Mouse (Mus musculus): ENCODE measurements around the gene Rgma. TPM values are rescaled to one million over a fixed set of nuclear protein-coding genes. Genes with fewer than 3 reads are reported as not detected.

Gene Rgma
- polyA plus RNA-seq, 1 experiment from 2014 or later, result 40.0 TPM

GRCm38 (mm10) chr7:73372352-73372970, 2.8 kb upstream of the Rgma start:
- Histone ChIP-seq H3K4me1 (replicated peaks) (peaks cover 45% of the 10 kb centered on the region), H3K36me3 (no peaks in the 10 kb centered on the region), H3K27me3 (peaks cover 10% of the 10 kb centered on the region; the same call in 1 of the 2 replicates), H3K4me2 (peak overlapping the region; percentile 63), H3K9ac (peak overlapping the region; percentile 72), H3K4me3 (peak overlapping the region; percentile 34), H3K27ac (peak overlapping the region; percentile 40; the same call in 1 of the 2 replicates), H3K9me3 (no peaks in the 10 kb centered on the region)
- WGBS, result 2% methylated on average over 29 of the region's 29 CpGs
- no peak for ATAC-seq (ENCODE audit: low FRiP score)

DNA sequence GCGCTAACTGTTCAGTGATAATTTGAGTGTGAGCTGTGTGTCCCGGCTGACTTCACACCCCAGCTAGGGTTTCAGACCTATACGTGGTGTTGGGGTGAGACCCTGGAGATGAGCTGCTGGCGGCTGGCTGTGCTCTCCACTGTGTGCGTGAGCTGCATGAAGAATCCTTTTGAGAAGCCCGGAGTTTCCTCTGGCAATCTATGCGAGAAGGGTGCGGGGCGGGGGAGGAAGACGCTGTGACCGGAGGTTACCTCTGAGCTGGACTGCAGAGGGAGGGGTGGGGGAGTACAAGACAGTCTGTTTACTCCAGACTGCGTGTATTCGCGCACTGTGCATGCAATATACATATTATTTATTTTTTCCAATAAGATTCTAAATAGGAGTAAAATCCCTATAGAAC, 582 bp upstream of the Rgma start:
- H3K9ac ChIP-seq, result peak overlapping the region; percentile 95
- no peaks in the 10 kb centered on the region for H3K36me3 ChIP-seq
- WGBS, result under 1% methylated on average over 14 of the region's 14 CpGs
- H3K9me3 ChIP-seq, result no peaks in the 10 kb centered on the region
- H3K27me3 ChIP-seq, result peaks cover 10% of the 10 kb centered on the region; the same call in 1 of the 2 replicates
- H3K4me2 ChIP-seq, result peak overlapping the region; percentile 86
- peak; percentile 80 for ATAC-seq (ENCODE audit: low FRiP score)
- H3K27ac ChIP-seq, result peak overlapping the region; percentile 98
- H3K4me1 ChIP-seq (replicated peaks), result peaks cover 67% of the 10 kb centered on the region
- peak overlapping the region; percentile 80 for H3K4me3 ChIP-seq

DNA sequence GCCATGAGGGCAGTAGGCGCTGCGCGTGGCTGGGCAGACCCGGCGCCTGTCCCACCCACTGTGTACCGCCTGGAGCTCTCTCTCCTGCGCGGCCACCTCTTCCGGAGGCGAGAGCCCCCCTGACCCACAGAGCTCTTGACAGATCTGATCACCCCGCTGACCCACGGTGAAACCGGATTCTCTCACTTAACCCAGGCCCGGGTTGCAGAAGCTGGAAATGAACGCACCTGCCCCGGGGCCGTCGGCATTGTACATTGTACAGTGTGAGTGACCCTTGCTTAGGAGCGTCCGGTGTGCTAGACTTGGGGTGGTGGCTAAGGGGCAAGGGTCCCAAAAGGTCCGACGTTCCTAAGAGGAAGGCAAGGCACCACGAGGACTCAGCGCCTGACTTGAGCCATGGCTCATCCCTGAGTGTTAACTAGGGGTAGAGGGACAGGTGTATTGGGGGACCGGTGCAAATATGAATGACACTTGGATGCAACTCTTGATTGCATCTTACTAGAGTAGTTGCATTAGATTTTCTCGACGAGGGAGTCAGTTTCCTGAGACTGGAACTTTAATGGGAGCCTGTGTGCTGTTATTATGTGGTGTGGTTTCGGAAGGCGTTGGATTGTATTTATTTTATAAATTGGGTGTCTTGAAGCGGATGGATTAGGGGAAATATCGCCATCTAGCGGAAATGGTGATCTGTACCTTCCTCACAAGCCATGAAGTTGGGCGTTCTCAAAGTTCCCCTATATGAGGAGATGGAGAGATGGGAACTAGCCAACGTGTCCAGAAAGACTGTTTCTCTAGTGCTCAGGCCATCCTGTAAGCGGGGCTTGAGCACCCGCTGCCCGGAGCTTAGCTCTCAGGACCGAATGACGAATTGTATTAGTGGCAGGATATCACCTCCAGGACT, 1.0 kb downstream of the Rgma start:
- Histone ChIP-seq H3K27ac (peak overlapping the region; percentile 98), H3K9ac (peak overlapping the region; percentile 95), H3K4me2 (peak overlapping the region; percentile 86), H3K27me3 (0 out of 2 replicates have a peak, but pooled peaks cover 2% of the 10 kb centered on the region), H3K36me3 (no peaks in the 10 kb centered on the region), H3K4me1 (replicated peaks) (peaks cover 83% of the 10 kb centered on the region), H3K4me3 (peak overlapping the region; percentile 80), H3K9me3 (no peaks in the 10 kb centered on the region)
- WGBS, result under 1% methylated on average over 39 of the region's 39 CpGs
- ATAC-seq (ENCODE audit: low FRiP score), result peak; percentile 23; the same call in 1 of the 2 replicates

GRCm38 (mm10) chr7:73377307-73377706, 2.0 kb downstream of the Rgma start:
- Histone ChIP-seq H3K9ac (peak overlapping the region; percentile 95), H3K36me3 (no peaks in the 10 kb centered on the region), H3K9me3 (no peaks in the 10 kb centered on the region), H3K4me1 (replicated peaks) (peaks cover 87% of the 10 kb centered on the region), H3K4me3 (peak overlapping the region; percentile 80), H3K27me3 (no peaks in the 10 kb centered on the region), H3K27ac (peak overlapping the region; percentile 98), H3K4me2 (peak overlapping the region; percentile 86)
- no peak for ATAC-seq (ENCODE audit: low FRiP score)
- 10% methylated on average over 12 of the region's 12 CpGs for WGBS

DNA sequence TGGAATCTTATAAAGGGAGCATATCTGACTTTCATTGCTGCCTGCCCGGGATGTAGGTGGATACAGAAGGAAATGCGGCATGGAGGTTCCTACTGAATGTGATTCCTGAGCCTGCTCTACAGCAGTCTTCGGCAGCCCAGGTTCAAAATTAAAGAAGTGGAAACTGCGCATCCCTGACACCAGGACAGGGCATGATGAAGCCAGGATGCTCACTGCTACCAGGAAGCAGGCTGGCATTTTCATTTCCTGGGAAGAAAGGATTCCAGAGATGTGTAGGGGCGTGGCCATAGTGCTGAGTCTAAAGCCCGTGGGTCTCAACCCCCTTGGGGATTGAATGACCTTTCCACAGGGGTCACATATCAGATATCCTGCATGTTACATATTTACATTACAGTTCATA, 2.7 kb downstream of the Rgma start:
- Histone ChIP-seq H3K27me3 (no peaks in the 10 kb centered on the region), H3K4me2 (peak overlapping the region; percentile 86), H3K9me3 (no peaks in the 10 kb centered on the region), H3K9ac (peak overlapping the region; percentile 95), H3K27ac (peak overlapping the region; percentile 98), H3K36me3 (no peaks in the 10 kb centered on the region), H3K4me3 (peak overlapping the region; percentile 80), H3K4me1 (replicated peaks) (peaks cover 87% of the 10 kb centered on the region)
- ATAC-seq (ENCODE audit: low FRiP score), result no peak
- 37% methylated on average over 6 of the region's 6 CpGs for WGBS

DNA sequence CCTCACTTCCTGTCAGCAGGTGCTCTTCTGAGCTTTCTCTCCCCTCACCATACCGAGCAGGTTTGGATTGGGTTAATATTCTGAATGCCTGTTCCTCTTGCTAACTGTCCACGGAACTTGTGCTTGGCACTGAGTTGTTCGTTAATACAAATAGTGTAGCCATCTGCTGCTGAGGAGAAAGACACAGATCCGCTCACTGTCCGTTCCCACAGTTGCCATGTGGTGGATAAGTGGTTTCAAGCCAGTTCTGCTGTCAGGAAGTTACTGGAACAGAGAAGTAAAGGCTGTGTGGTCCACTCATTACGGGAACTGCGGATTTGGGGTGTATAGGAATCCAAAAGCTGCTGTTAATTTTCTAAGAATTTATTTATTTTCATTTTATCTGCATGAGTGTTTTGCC, 7.5 kb downstream of the Rgma start:
- no peak for ATAC-seq (ENCODE audit: low FRiP score)
- Histone ChIP-seq H3K4me2 (peak overlapping the region; percentile 86; the same call in 1 of the 2 replicates), H3K4me3 (peak overlapping the region; percentile 6; the same call in 1 of the 2 replicates), H3K36me3 (peaks cover 4% of the 10 kb centered on the region; the same call in 1 of the 2 replicates), H3K27ac (peak overlapping the region; percentile 24; the same call in 1 of the 2 replicates), H3K27me3 (no peaks in the 10 kb centered on the region), H3K9ac (peak overlapping the region; percentile 57; the same call in 1 of the 2 replicates), H3K4me1 (replicated peaks) (peaks cover 83% of the 10 kb centered on the region), H3K9me3 (no peaks in the 10 kb centered on the region)
- 67% methylated on average over 7 of the region's 7 CpGs for WGBS

DNA sequence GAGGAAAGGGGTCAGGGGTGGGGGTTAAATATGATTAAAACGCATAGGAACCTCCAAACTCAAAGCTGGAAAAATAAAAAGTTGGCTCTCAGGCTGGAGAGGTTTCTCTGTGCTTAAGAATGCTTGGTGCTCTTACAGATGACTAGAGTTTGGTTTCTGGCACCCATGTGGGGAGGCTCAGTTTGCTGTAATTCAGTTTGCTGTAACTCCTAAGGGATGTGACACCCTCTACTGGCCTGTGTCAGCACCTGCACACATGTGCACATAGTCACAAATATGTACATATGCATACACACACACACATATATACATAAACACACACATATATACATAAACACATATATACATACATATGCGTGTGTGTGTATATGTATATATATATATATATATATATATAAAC, 13.6 kb downstream of the Rgma start:
- WGBS, result 60% methylated on average over 2 of the region's 2 CpGs
- no peak for ATAC-seq (ENCODE audit: low FRiP score)
- no peaks in the 10 kb centered on the region for H3K27me3 ChIP-seq
- 0 out of 2 replicates have a peak overlapping the region, but pooled peaks have one; percentile 30 for H3K27ac ChIP-seq
- no peak overlapping the region for H3K4me2 ChIP-seq
- H3K9me3 ChIP-seq, result no peaks in the 10 kb centered on the region
- H3K4me3 ChIP-seq, result no peak overlapping the region
- peaks cover 72% of the 10 kb centered on the region for H3K4me1 ChIP-seq (replicated peaks)
- no peak overlapping the region for H3K9ac ChIP-seq
- peaks cover 11% of the 10 kb centered on the region for H3K36me3 ChIP-seq

DNA sequence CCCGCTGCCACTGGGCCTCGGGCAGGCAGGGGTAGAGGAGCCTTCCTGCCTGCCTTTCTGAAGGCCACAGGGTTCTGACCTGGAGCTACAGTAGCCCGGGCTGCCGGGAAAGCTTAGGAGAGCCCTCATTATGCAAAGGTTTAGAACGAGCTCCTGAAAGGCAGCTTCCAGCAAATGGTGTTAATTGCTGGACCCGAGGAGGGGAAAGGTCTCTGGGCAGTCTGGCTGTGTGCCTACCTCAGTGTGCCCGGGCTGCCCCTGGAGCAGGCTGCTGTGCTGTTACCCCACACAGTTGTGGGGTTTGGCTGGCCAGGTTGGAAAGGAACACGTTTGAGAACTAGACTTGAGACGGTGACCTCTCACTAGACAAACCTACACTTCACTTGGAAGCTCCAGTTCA, 14.1 kb downstream of the Rgma start:
- Histone ChIP-seq H3K4me2 (peak overlapping the region; percentile 89), H3K9ac (peak overlapping the region; percentile 87), H3K9me3 (no peaks in the 10 kb centered on the region), H3K4me1 (replicated peaks) (peaks cover 72% of the 10 kb centered on the region), H3K4me3 (peak overlapping the region; percentile 69; the same call in 1 of the 2 replicates), H3K27me3 (no peaks in the 10 kb centered on the region), H3K36me3 (peaks cover 7% of the 10 kb centered on the region), H3K27ac (peak overlapping the region; percentile 94)
- 7% methylated on average over 9 of the region's 9 CpGs for WGBS
- no peak for ATAC-seq (ENCODE audit: low FRiP score)

GRCm38 (mm10) chr7:73389871-73390294, 14.6 kb downstream of the Rgma start:
- peak overlapping the region; percentile 87 for H3K9ac ChIP-seq
- peak overlapping the region; percentile 94 for H3K27ac ChIP-seq
- H3K4me1 ChIP-seq (replicated peaks), result peaks cover 75% of the 10 kb centered on the region
- H3K9me3 ChIP-seq, result no peaks in the 10 kb centered on the region
- H3K4me2 ChIP-seq, result peak overlapping the region; percentile 89
- WGBS, result 2% methylated on average over 15 of the region's 15 CpGs
- peaks cover 6% of the 10 kb centered on the region for H3K36me3 ChIP-seq
- ATAC-seq (ENCODE audit: low FRiP score), result no peak
- H3K4me3 ChIP-seq, result peak overlapping the region; percentile 69
- no peaks in the 10 kb centered on the region for H3K27me3 ChIP-seq

GRCm38 (mm10) chr7:73390426-73391001, 15.2 kb downstream of the Rgma start:
- H3K27me3 ChIP-seq, result no peaks in the 10 kb centered on the region
- 0 out of 2 replicates have a peak, but pooled peaks have one; percentile 11 for ATAC-seq (ENCODE audit: low FRiP score)

GRCm38 (mm10) chr7:73391002-73391517, 15.8 kb downstream of the Rgma start:
- Histone ChIP-seq H3K36me3 (peaks cover 6% of the 10 kb centered on the region), H3K9me3 (no peaks in the 10 kb centered on the region), H3K27ac (peak overlapping the region; percentile 94), H3K9ac (peak overlapping the region; percentile 87), H3K4me1 (replicated peaks) (peaks cover 78% of the 10 kb centered on the region), H3K4me2 (peak overlapping the region; percentile 89), H3K27me3 (no peaks in the 10 kb centered on the region), H3K4me3 (peak overlapping the region; percentile 69)
- 0% methylated on average over 13 of the region's 42 CpGs for WGBS
- peak; percentile 81 for ATAC-seq (ENCODE audit: low FRiP score)

More at GRCm38 (mm10) chr7:73390426-73391001, 15.2 kb downstream of the Rgma start:
- peak overlapping the region; percentile 87 for H3K9ac ChIP-seq
- H3K9me3 ChIP-seq, result no peaks in the 10 kb centered on the region
- peaks cover 6% of the 10 kb centered on the region for H3K36me3 ChIP-seq
- peak overlapping the region; percentile 89 for H3K4me2 ChIP-seq
- H3K4me1 ChIP-seq (replicated peaks), result peaks cover 76% of the 10 kb centered on the region
- H3K27ac ChIP-seq, result peak overlapping the region; percentile 94
- H3K4me3 ChIP-seq, result peak overlapping the region; percentile 69
- WGBS, result 2% methylated on average over 18 of the region's 18 CpGs
